Mouse (Mus musculus) kidney, postnatal 25 days (tissue): ENCODE results near the gene Dcn.

Experiments
- DNase-seq, 2 experiments: peaks; one replicate each; pipeline ENCODE4 v3.0.0; 2021; ENCODE audit warnings: mixed read lengths in 2 of 2

Gene Dcn

GRCm38 (mm10) chr10:97564957-97565856 lies 85.8 kb downstream of the Dcn start, which contains the start of gene Lum:
Lum (plus strand) TSS chr10:97565128.
- no peak for DNase-seq

GRCm38 (mm10) chr10:97567489-97568135 lies 88.2 kb downstream of the Dcn start:
- DNase-seq, result peak; percentile 27 to 39
